Mouse (Mus musculus) ovary, postnatal 10 days (tissue): ENCODE results near the gene Gm13128.
"Not testable (repeated sequence)": the region's sequence is repeated elsewhere in the genome, so short reads cannot be mapped to it uniquely, and the experiment has no call there.

ENCODE experiments used
- DNase-seq: peaks from one replicate; pipeline ENCODE4 v3.0.0; 2022; ENCODE audit warnings: low spot score

Gene Gm13128

DNA sequence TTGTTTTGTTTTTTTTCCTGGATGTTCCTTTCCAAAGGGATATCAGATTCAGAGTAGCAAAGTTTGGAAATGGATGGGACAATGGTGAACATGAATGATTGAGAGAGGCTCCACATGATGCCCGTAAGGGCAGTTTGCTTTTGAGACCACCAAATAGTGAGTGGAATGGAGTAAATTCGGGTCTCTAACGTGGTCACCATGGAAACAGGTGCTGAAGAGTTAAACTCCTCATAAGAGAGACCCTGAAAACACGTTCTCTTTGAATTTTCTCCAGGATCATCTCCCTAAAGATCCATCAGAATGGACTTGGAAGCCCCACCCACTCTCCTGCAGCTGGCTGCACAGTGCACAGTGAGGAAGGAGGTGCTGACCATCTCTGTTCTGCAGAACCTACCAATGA, at the start of gene Gm13128:
Gene Gm13128, plus strand, starts transcription at position 301 of the 400 bp plus-strand sequence.
- DNase-seq: not testable (repeated sequence)

DNA sequence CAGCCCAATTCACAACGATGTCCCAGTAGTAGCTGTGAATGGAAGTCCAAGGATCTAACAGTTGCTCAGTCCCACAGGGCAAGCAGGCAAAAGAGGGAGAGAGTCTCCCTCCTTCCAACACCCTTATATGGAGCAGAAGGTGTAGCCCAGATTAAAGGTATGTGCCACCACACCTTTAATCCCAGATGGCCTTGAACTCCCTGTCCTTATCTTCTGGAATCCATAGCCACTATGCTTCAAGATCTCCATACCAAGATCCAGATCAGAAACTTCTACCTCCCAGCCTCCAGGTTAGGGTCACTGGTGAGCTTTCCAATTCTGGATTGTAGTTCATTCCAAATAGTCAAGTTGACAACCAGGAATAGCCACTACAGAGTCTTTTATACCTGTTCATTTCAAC, 49.7 kb upstream of the Gm13128 start, which contains the start of gene Pramel5:
Gene Pramel5, minus strand, starts transcription at position 101 of the 400 bp plus-strand sequence.
- DNase-seq: not testable (repeated sequence)

DNA sequence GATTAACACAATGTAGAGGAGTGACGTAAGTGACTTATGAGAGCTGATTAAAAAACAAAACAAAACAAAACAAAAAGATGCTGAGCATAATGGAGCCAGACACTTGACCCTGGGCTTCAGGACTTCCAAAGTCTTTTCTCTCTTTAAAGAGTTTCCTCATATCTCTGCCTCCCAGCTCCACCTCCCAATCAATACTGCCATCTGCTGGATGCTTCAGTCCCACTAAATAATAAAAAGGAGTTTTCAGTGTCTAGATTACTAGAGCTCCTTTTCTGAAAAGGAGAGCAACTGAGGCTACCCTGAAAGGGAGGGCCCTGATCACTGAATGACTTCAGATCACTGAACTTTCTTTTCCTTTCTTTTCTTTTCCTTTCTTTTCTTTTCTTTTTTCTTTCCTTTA, 30.6 kb upstream of the Gm13128 start:
- DNase-seq: not testable (repeated sequence)

DNA sequence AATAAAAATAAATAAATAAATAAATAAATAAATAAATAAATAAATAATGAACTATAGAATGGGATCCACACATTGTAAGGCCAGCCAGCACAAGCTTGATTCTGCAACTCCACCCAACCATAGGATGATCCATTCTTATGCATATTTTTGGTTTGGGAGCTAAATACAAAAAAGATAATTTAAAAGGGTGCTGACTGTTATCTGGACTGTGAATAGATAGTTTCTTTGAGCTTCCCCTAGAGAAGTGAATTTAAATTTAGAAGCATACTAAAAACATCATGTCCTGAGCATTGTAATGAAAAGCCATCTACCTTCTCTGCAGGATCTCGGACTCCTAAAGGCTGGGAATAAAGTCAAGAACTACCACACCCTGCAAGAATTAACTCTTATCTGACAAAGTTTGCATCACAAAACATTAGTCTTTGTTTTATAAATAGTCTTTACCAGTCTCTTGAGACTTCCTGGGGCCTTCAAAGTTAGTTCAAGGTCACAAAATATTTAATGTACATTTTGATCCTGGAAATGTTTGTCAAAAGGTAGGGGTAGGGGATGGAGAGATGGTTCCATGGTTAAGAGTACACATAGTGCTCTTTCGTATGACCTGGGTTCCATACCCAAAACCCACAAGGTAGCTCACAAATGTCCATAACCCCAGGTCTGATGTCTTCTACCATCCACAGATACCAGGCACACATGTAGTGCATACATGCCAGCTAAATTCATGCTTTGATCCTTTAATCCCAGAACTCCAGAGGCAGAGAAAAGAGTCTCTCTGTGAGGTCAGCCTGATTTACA, 17.2 kb upstream of the Gm13128 start:
- not testable (repeated sequence) for DNase-seq

DNA sequence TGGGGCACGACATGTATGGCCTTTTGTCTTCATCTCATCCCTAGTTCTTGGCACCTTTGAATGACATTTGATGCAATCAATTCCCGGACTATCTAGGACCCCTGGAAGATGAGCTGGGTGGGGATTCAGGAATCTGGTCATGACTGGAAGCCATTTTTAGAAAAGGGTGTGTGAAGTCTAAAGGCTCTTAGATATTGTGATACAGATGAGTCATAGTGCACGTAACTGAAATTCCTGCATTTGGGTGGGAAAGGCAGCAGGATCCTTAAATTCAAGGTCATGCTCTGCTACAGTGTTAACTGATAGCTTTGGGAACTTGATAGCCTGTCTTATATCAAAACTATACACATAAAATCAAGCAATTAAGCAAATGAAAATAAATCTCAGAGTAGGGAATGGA, 5.8 kb downstream of the Gm13128 start:
- not testable (repeated sequence) for DNase-seq

DNA sequence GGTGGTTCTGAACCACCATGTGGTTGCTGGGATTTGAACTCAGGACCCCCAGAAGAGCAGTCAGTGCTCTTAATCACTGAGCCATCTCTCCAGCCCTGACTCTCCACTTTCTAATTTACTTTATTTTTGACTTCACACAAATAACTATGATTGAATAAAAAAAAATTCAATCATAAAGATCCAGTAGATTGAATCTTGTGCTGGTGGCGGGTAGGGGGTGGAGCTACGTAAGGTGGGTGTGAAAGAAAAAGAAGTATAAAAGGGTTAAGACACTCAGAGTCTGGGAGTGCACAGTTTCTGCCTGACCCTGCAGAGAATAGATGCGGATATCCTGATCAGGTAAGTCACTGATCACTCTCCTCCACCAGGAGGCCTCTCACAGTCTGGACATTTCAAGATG, 27.6 kb downstream of the Gm13128 start, which contains the start of gene Gm13119:
Gene Gm13119, plus strand, starts transcription at position 301 of the 400 bp plus-strand sequence.
- not testable (repeated sequence) for DNase-seq

DNA sequence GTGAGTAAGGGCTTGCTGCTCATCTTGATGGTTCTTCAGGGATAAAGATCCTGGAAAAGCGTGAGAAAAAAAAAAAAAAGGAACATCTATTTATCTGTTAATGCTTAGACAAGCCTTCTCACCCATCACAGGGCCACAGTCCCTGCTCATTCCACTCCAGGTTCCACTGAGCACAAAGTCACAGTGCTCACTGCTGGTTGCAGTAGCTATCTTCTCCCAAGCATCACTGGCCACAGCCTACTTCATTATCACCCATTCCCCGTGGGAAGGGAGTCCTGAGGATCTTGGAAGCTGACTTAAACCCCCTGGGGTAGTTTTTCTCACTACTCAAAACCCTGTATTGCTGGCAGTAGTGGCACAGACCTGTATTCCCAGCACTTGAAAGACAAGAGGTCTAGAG, 47.9 kb downstream of the Gm13128 start, which contains the start of gene Pramef20:
Gene Pramef20, minus strand, starts transcription at position 23 of the 400 bp plus-strand sequence.
- no peak for DNase-seq
